Comparison of ENCODE assay signal across 29 mouse cellular contexts in the genomic region with DNA sequence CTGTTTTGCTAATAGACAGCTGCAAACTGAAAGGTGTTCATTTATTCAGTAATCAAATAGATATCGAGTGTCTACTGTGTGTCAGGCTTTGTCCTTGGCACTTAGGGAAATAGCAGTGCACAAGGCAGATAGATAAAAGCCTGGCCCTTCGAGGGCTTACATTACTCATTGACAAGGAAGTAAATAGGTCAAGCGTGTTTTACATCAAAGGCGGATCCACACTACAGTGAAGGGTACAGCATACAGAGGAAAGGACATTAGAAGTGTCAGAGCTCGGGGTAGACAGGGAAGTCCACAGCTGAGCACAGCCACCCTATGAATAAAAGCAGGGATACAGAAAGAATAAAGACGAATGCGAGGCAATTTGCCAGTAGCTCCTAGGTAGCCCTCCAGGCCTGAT.
DNase-seq lines count a peak whose midpoint lies in the region; ATAC-seq and TF ChIP-seq lines count a peak whose summit lies in the region.
"Had no signal": no experiment of that assay in that cellular context is flagged by ENCODE, and none has a peak within 500 bp of the region (broad histone marks: within the 10 kb centered on the region; RNA-seq: fewer than 3 reads in every experiment).

No protein-coding gene starts in this region.

- no peak for ATAC-seq in midbrain, embryonic 14.5 days (ENCODE audit: low FRiP score, low TSS enrichment)
- no peak for ATAC-seq in midbrain, embryonic 16.5 days
- ATAC-seq in intestine, postnatal 0 days: peak; percentile 53; the same call in 1 of the 2 replicates
- peak; percentile 89 for ATAC-seq in stomach, postnatal 0 days (ENCODE audit: low FRiP score, low TSS enrichment)
- ATAC-seq in hindbrain, postnatal 0 days: no peak
- ATAC-seq in megakaryocyte, adult 5-6 weeks (ENCODE audit: poor library complexity, severe bottlenecking): no peak
- ATAC-seq: forebrain, embryonic 16.5 days; inflammation-experienced regulatory T-cells, adult 6 months had no signal

- H3K36me3 ChIP-seq in midbrain, embryonic 14.5 days (ENCODE audit: control insufficient read depth, insufficient read depth, low read length): no peaks in the 10 kb centered on the region
- H3K36me3 ChIP-seq in midbrain, embryonic 16.5 days (ENCODE audit: control insufficient read depth, insufficient read depth, low read length): no peaks in the 10 kb centered on the region
- H3K36me3 ChIP-seq in intestine, postnatal 0 days (ENCODE audit: control insufficient read depth, insufficient read depth): no peaks in the 10 kb centered on the region
- H3K36me3 ChIP-seq in stomach, postnatal 0 days (ENCODE audit: control insufficient read depth, insufficient read depth, low read length): no peaks in the 10 kb centered on the region
- H3K36me3 ChIP-seq in hindbrain, postnatal 0 days (ENCODE audit: insufficient read depth, low read length): no peaks in the 10 kb centered on the region
- H3K36me3 ChIP-seq: embryonic facial prominence, embryonic 13.5 days; forebrain, embryonic 10.5 days; heart, embryonic 13.5 days; midbrain, embryonic 12.5 days; neural tube, embryonic 15.5 days had no signal

- H3K4me2 ChIP-seq in midbrain, embryonic 14.5 days (ENCODE audit: low read length): no peak overlapping the region
- H3K4me2 ChIP-seq in midbrain, embryonic 16.5 days (ENCODE audit: low read length): no peak overlapping the region
- no peak overlapping the region for H3K4me2 ChIP-seq in intestine, postnatal 0 days (replicated peaks; ENCODE audit: low read depth)
- no peak overlapping the region for H3K4me2 ChIP-seq in stomach, postnatal 0 days (replicated peaks; ENCODE audit: low read depth)
- H3K4me2 ChIP-seq in hindbrain, postnatal 0 days (ENCODE audit: low read depth, low read length): no peak overlapping the region
- H3K4me2 ChIP-seq: embryonic facial prominence, embryonic 13.5 days; heart, embryonic 13.5 days; hindbrain, embryonic 14.5 days; midbrain, embryonic 12.5 days; neural tube, embryonic 15.5 days had no signal

- no peaks in the 10 kb centered on the region for H3K27me3 ChIP-seq in midbrain, embryonic 14.5 days (ENCODE audit: control insufficient read depth, insufficient read depth, low read length)
- no peaks in the 10 kb centered on the region for H3K27me3 ChIP-seq in midbrain, embryonic 16.5 days (ENCODE audit: control insufficient read depth, insufficient read depth, low read depth, low read length)
- H3K27me3 ChIP-seq in intestine, postnatal 0 days (replicated peaks; ENCODE audit: control insufficient read depth, insufficient read depth, low read length): no peaks in the 10 kb centered on the region
- H3K27me3 ChIP-seq in stomach, postnatal 0 days (ENCODE audit: control insufficient read depth, insufficient read depth, low read length): no peaks in the 10 kb centered on the region
- no peaks in the 10 kb centered on the region for H3K27me3 ChIP-seq in hindbrain, postnatal 0 days (ENCODE audit: insufficient read depth, low read length)
- H3K27me3 ChIP-seq: embryonic facial prominence, embryonic 13.5 days; midbrain, embryonic 12.5 days had no signal

- no peak for TF ChIP-seq CTCF in intestine, postnatal 0 days (IDR thresholded peaks at IDR 0.05; ENCODE audit: low read depth)
- no peak for TF ChIP-seq CTCF in stomach, postnatal 0 days (IDR thresholded peaks at IDR 0.05; ENCODE audit: low read depth)
- TF ChIP-seq CTCF in hindbrain, postnatal 0 days (IDR thresholded peaks at IDR 0.05; ENCODE audit: low read depth): no peak

- no peak overlapping the region for H3K9ac ChIP-seq in midbrain, embryonic 14.5 days (replicated peaks; ENCODE audit: low read length)
- no peak overlapping the region for H3K9ac ChIP-seq in midbrain, embryonic 16.5 days (ENCODE audit: low read depth, low read length)
- no peak overlapping the region for H3K9ac ChIP-seq in intestine, postnatal 0 days (ENCODE audit: low read depth, low read length)
- H3K9ac ChIP-seq in stomach, postnatal 0 days (ENCODE audit: low read length): no peak overlapping the region
- H3K9ac ChIP-seq in hindbrain, postnatal 0 days (replicated peaks; ENCODE audit: low read length): no peak overlapping the region
- H3K9ac ChIP-seq: embryonic facial prominence, embryonic 13.5 days; heart, embryonic 13.5 days; hindbrain, embryonic 14.5 days; liver, embryonic 14.5 days; midbrain, embryonic 12.5 days; neural tube, embryonic 15.5 days had no signal

- no peak for TF ChIP-seq EP300 in stomach, postnatal 0 days (optimal IDR thresholded peaks at IDR 0.05)

- DNase-seq in adrenal gland, adult 2 months: peak; percentile 59
- no peak for DNase-seq in adrenal gland, adult 18-20 months (ENCODE audit: low spot score in 2 of 2)
- peak; percentile 14 for DNase-seq in midbrain, embryonic 14.5 days
- no peak for DNase-seq in stomach, postnatal 0 days (ENCODE audit: low spot score)
- no peak for DNase-seq in hindbrain, postnatal 0 days (ENCODE audit: low spot score)
- DNase-seq: cerebellum, adult 11-12 months; cerebellum, postnatal 10 days; gastrocnemius, postnatal 10 days; heart, postnatal 10 days; kidney, adult 9 months; kidney, postnatal 14 days; layer of hippocampus, adult 9-11 months; liver; lung, adult 2 months; lung, postnatal 10 days; right cerebral cortex, adult 18-20 months; thymus, postnatal 25 days had no signal

- no peaks in the 10 kb centered on the region for H3K4me1 ChIP-seq in midbrain, embryonic 14.5 days (ENCODE audit: control insufficient read depth, insufficient read depth, low read length)
- peaks cover 3% of the 10 kb centered on the region; the same call in 1 of the 2 replicates for H3K4me1 ChIP-seq in midbrain, embryonic 16.5 days (ENCODE audit: control insufficient read depth, insufficient read depth, low read length)
- no peaks in the 10 kb centered on the region for H3K4me1 ChIP-seq in intestine, postnatal 0 days (replicated peaks; ENCODE audit: control insufficient read depth, insufficient read depth, low read length)
- no peaks in the 10 kb centered on the region for H3K4me1 ChIP-seq in stomach, postnatal 0 days (replicated peaks; ENCODE audit: control insufficient read depth, insufficient read depth)
- no peaks in the 10 kb centered on the region for H3K4me1 ChIP-seq in hindbrain, postnatal 0 days (ENCODE audit: insufficient read depth, low read length)
- H3K4me1 ChIP-seq: embryonic facial prominence, embryonic 13.5 days; forebrain, embryonic 10.5 days; midbrain, embryonic 12.5 days; neural tube, embryonic 15.5 days had no signal

- no peaks in the 10 kb centered on the region for H3K9me3 ChIP-seq in midbrain, embryonic 14.5 days (ENCODE audit: control insufficient read depth, low read length)
- no peaks in the 10 kb centered on the region for H3K9me3 ChIP-seq in midbrain, embryonic 16.5 days (replicated peaks; ENCODE audit: control insufficient read depth, low read length, poor library complexity, severe bottlenecking)
- no peaks in the 10 kb centered on the region for H3K9me3 ChIP-seq in intestine, postnatal 0 days (ENCODE audit: control insufficient read depth)
- H3K9me3 ChIP-seq in stomach, postnatal 0 days (ENCODE audit: control insufficient read depth, low read length): no peaks in the 10 kb centered on the region
- no peaks in the 10 kb centered on the region for H3K9me3 ChIP-seq in hindbrain, postnatal 0 days (ENCODE audit: low read length)
- H3K9me3 ChIP-seq: embryonic facial prominence, embryonic 13.5 days; forebrain, embryonic 10.5 days; heart, embryonic 13.5 days; midbrain, embryonic 12.5 days; neural tube, embryonic 15.5 days had no signal

- H3K27ac ChIP-seq in midbrain, embryonic 14.5 days (replicated peaks; ENCODE audit: low read depth, low read length): no peak overlapping the region; the same call in 1 of the 2 replicates
- no peak overlapping the region for H3K27ac ChIP-seq in midbrain, embryonic 16.5 days (ENCODE audit: low read length)
- H3K27ac ChIP-seq in intestine, postnatal 0 days (ENCODE audit: low read depth, low read length): no peak overlapping the region
- H3K27ac ChIP-seq in stomach, postnatal 0 days (replicated peaks): no peak overlapping the region
- H3K27ac ChIP-seq in hindbrain, postnatal 0 days: no peak overlapping the region
- H3K27ac ChIP-seq: embryonic facial prominence, embryonic 13.5 days; forebrain, embryonic 10.5 days; heart, embryonic 13.5 days; hindbrain, embryonic 14.5 days; liver, embryonic 14.5 days; midbrain, embryonic 12.5 days; neural tube, embryonic 15.5 days had no signal

- no peak overlapping the region for H3K4me3 ChIP-seq in midbrain, embryonic 14.5 days (replicated peaks; ENCODE audit: low read depth, low read length)
- H3K4me3 ChIP-seq in midbrain, embryonic 16.5 days (ENCODE audit: low read depth, low read length): no peak overlapping the region
- H3K4me3 ChIP-seq in intestine, postnatal 0 days (ENCODE audit: low read depth, low read length): no peak overlapping the region
- no peak overlapping the region for H3K4me3 ChIP-seq in stomach, postnatal 0 days (ENCODE audit: low read depth, low read length)
- H3K4me3 ChIP-seq in hindbrain, postnatal 0 days (ENCODE audit: low read length): no peak overlapping the region
- H3K4me3 ChIP-seq: embryonic facial prominence, embryonic 13.5 days; forebrain, embryonic 10.5 days; heart, embryonic 13.5 days; midbrain, embryonic 12.5 days; neural tube, embryonic 15.5 days had no signal

- WGBS in midbrain, embryonic 14.5 days: 71% methylated on average over 7 of the region's 7 CpGs
- WGBS in midbrain, embryonic 16.5 days: 47% methylated on average over 7 of the region's 7 CpGs
- 34% methylated on average over 7 of the region's 7 CpGs for whole genome bisulfite sequencing in intestine, postnatal 0 days
- 45% methylated on average over 7 of the region's 7 CpGs for WGBS in stomach, postnatal 0 days
- WGBS in hindbrain, postnatal 0 days: 56% methylated on average over 7 of the region's 7 CpGs

Comparison
In these comparisons a context has a peak if more than half of its experiments do, and no peak if none do; other contexts are left out.
1. DNase-seq: peak in adrenal gland, adult 2 months (single experiment) and midbrain, embryonic 14.5 days (single experiment); none in adrenal gland, adult 18-20 months (0 of 2), stomach, postnatal 0 days (single experiment) and hindbrain, postnatal 0 days (single experiment).
2. ATAC-seq: peak in intestine, postnatal 0 days (single experiment) and stomach, postnatal 0 days (single experiment); none in midbrain, embryonic 14.5 days (single experiment), midbrain, embryonic 16.5 days (single experiment), hindbrain, postnatal 0 days (single experiment) and megakaryocyte, adult 5-6 weeks (single experiment).